Mouse (Mus musculus) heart, embryonic 16.5 days (tissue): ENCODE data around the gene Cnpy1. TPM values are rescaled to one million over a fixed set of nuclear protein-coding genes. Genes with fewer than 3 reads are reported as not detected.

ENCODE experiments used
- ATAC-seq: fragments of 200-750 bp; cut with Nextera tagmentation; replicated peaks from 2 replicates; pipeline ENCODE4 v1.8.0; 2017; ENCODE audit warnings: moderate number of reproducible peaks; ENCODE audit not compliant: insufficient read depth, low FRiP score; ENCODE audit errors: extremely low read depth
- H3K27ac ChIP-seq: fragments of 300-500 bp; sonication (generic); 2 replicates; pipeline ENCODE4 v1.5.1; 2014; ENCODE audit warnings: mild to moderate bottlenecking, low read length, control low read depth, moderate library complexity
- H3K27me3 ChIP-seq: fragments of 300-500 bp; sonication (generic); 2 replicates; pipeline ENCODE4 v1.6.1; 2014; ENCODE audit warnings: low read length, mixed read lengths; ENCODE audit not compliant: control insufficient read depth, insufficient read depth
- H3K36me3 ChIP-seq: fragments of 300-500 bp; sonication (generic); 2 replicates; pipeline ENCODE4 v1.6.1; 2014; ENCODE audit not compliant: control insufficient read depth, insufficient read depth
- H3K4me1 ChIP-seq: fragments of 300-500 bp; sonication (generic); 2 replicates; pipeline ENCODE4 v1.6.1; 2014; ENCODE audit warnings: low read length, mixed read lengths; ENCODE audit not compliant: control insufficient read depth, insufficient read depth
- H3K4me2 ChIP-seq: fragments of 300-500 bp; sonication (generic); 2 replicates; pipeline ENCODE4 v1.6.1; 2014; ENCODE audit warnings: low read depth, mild to moderate bottlenecking, control low read depth, low read length
- H3K4me3 ChIP-seq: fragments of 300-500 bp; sonication (generic); 2 replicates; pipeline ENCODE4 v1.5.1; 2014; ENCODE audit warnings: mild to moderate bottlenecking, control low read depth, low read length
- H3K9ac ChIP-seq: fragments of 300-500 bp; sonication (generic); 2 replicates; pipeline ENCODE4 v1.6.1; 2014; ENCODE audit warnings: low read length, control low read depth
- H3K9me3 ChIP-seq: fragments of 300-500 bp; sonication (generic); replicated peaks from 2 replicates; pipeline ENCODE4 v1.6.1; 2016; ENCODE audit warnings: low read length; ENCODE audit not compliant: control insufficient read depth
- WGBS: fragments of 180-500 bp; shearing (Covaris S2); extraction: QIAGEN DNeasy Blood & Tissue Kit; methylation state at CpG from one replicate; pipeline ENCODE4 v1.1.7; 2014; 5-methylcytosine and 5-hydroxymethylcytosine counted together
- polyA plus RNA-seq: library from polyadenylated mRNA; unstranded; fragments of >200 nt; fragmentation: Nextera tagmentation; extraction: Ambion mirVana; gene quantifications from 2 replicates; pipeline ENCODE4 v1.2.1, GENCODE M21; 2015

Cnpy1 gene
- polyA plus RNA-seq, 1 experiment from 2014 or later: not detected

- Histone ChIP-seq H3K27ac (no peak overlapping the region), H3K4me1 (peaks cover 5% of the 10 kb centered on the region), H3K36me3 (no peaks in the 10 kb centered on the region), H3K4me2 (no peak overlapping the region), H3K9ac (no peak overlapping the region), H3K4me3 (no peak overlapping the region), H3K9me3 (no peaks in the 10 kb centered on the region), H3K27me3 (peaks cover 82% of the 10 kb centered on the region)
- ATAC-seq: no peak
- 5% methylated on average over 17 of the region's 17 CpGs for WGBS
Observed at GRCm38 (mm10) chr5:28157781-28158180, 87.8 kb downstream of the Cnpy1 start.

DNA sequence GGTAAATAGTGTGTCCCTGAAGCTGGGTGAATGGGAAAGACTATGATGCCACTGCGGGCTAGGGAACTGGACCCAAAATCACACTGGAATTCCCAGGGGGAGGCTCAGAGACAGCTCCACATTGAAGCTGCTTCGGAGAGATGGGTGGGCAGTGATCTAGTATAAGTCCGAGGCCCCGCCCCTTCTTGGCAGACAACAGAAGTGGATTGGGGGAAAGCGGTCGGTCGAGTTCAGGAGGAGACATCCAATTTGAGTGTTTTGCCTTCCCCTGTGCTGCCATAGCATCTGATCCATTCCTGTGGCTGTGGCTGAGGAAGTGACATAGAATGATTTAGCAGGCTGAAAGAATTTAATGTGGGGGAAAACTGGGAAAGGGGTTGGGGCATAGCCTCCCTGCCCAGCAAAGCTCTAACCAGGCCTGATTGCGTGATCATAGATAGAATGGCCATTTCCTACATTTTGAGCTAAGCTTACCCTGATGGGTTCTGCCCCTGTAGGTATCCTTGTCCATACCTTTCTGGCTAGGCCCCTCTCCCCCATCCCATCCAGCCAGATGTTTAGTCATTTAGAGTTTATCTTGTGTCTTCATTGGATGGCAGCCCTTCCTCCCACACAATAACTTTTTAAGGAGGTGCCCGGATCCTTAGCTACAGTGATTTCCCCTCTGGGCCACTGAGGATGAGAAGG is 88.4 kb downstream of the Cnpy1 start:
- no peak for ATAC-seq
- Histone ChIP-seq H3K27ac (no peak overlapping the region), H3K27me3 (peaks cover 83% of the 10 kb centered on the region), H3K9ac (no peak overlapping the region), H3K36me3 (no peaks in the 10 kb centered on the region), H3K4me3 (no peak overlapping the region), H3K4me2 (no peak overlapping the region), H3K4me1 (peaks cover 5% of the 10 kb centered on the region), H3K9me3 (no peaks in the 10 kb centered on the region)
- 8% methylated on average over 9 of the region's 9 CpGs for WGBS

Other genes starting within 250 kb of the Cnpy1 start
- 21.8 and 25.7 TPM in 2 replicates for gene Insig1, start 174.4 kb downstream of the Cnpy1 start, polyA plus RNA-seq
- not detected in 2 replicates for gene En2, start 80.1 kb downstream of the Cnpy1 start, polyA plus RNA-seq
- gene Rbm33, start 71.3 kb upstream of the Cnpy1 start, polyA plus RNA-seq: 8.4 and 9.2 TPM in 2 replicates
- 0.14 and 0.82 TPM in 2 replicates for gene Shh, start 221.4 kb upstream of the Cnpy1 start, polyA plus RNA-seq